Mouse (Mus musculus) limb, embryonic 11.5 days (tissue): Measurements from ENCODE around the gene Mex3d. TPM values are rescaled to one million over a fixed set of nuclear protein-coding genes. Genes with fewer than 3 reads are reported as not detected.

Source experiments
- ATAC-seq: fragments of 200-750 bp; cut with Nextera tagmentation; 2 replicates; pipeline ENCODE4 v1.8.0; 2017; ENCODE audit warnings: low read depth; ENCODE audit not compliant: insufficient number of reproducible peaks, low FRiP score, low TSS enrichment
- DNase-seq: peaks from one replicate; pipeline ENCODE4 v3.0.0-alpha.2; 2015; ENCODE audit warnings: low spot score
- H3K27ac ChIP-seq: fragments of 300-500 bp; sonication (generic); replicated peaks from 2 replicates; pipeline ENCODE4 v1.5.1; 2014; ENCODE audit warnings: low read depth, mild to moderate bottlenecking, low read length
- H3K27me3 ChIP-seq: fragments of 300-500 bp; sonication (generic); 2 replicates; pipeline ENCODE4 v1.6.1; 2014; ENCODE audit warnings: mild to moderate bottlenecking, low read length, mixed read lengths; ENCODE audit not compliant: control insufficient read depth, insufficient read depth
- H3K36me3 ChIP-seq: fragments of 300-500 bp; sonication (generic); 2 replicates; pipeline ENCODE4 v1.6.1; 2014; ENCODE audit warnings: mild to moderate bottlenecking, low read length, moderate library complexity, mixed read lengths; ENCODE audit not compliant: control insufficient read depth, insufficient read depth
- H3K4me1 ChIP-seq: fragments of 300-500 bp; sonication (generic); 2 replicates; pipeline ENCODE4 v1.6.1; 2014; ENCODE audit warnings: low read length, mixed read lengths; ENCODE audit not compliant: control insufficient read depth, insufficient read depth
- H3K4me2 ChIP-seq: fragments of 300-500 bp; sonication (generic); 2 replicates; pipeline ENCODE4 v1.6.1; 2014; ENCODE audit warnings: low read depth, mild to moderate bottlenecking, moderate library complexity; ENCODE audit not compliant: severe bottlenecking
- H3K4me3 ChIP-seq: fragments of 300-500 bp; sonication (generic); 2 replicates; pipeline ENCODE4 v1.5.1; 2014; ENCODE audit warnings: low read depth, low read length
- H3K9ac ChIP-seq: fragments of 300-500 bp; sonication (generic); 2 replicates; pipeline ENCODE4 v1.6.1; 2014; ENCODE audit warnings: mild to moderate bottlenecking, low read length
- H3K9me3 ChIP-seq: fragments of 300-500 bp; sonication (generic); 2 replicates; pipeline ENCODE4 v1.6.1; 2016; ENCODE audit warnings: low read length; ENCODE audit not compliant: control insufficient read depth
- WGBS: fragments of 180-500 bp; shearing (Covaris S2); extraction: QIAGEN DNeasy Blood & Tissue Kit; methylation state at CpG from one replicate; pipeline ENCODE4 v1.1.7; 2014; 5-methylcytosine and 5-hydroxymethylcytosine counted together
- microRNA-seq: library from miRNA; unstranded; fragments of <30 nt; microRNA quantifications from one replicate; pipeline ENCODE4, GENCODE M21; 2016
- polyA plus RNA-seq: library from polyadenylated mRNA; unstranded; fragments of >200 nt; fragmentation: Nextera tagmentation; extraction: Ambion mirVana; gene quantifications from 2 replicates; pipeline ENCODE4 v1.2.1, GENCODE M21; 2014

Gene Mex3d
- polyA plus RNA-seq, 1 experiment from 2014 or later: 9.8 TPM

DNA sequence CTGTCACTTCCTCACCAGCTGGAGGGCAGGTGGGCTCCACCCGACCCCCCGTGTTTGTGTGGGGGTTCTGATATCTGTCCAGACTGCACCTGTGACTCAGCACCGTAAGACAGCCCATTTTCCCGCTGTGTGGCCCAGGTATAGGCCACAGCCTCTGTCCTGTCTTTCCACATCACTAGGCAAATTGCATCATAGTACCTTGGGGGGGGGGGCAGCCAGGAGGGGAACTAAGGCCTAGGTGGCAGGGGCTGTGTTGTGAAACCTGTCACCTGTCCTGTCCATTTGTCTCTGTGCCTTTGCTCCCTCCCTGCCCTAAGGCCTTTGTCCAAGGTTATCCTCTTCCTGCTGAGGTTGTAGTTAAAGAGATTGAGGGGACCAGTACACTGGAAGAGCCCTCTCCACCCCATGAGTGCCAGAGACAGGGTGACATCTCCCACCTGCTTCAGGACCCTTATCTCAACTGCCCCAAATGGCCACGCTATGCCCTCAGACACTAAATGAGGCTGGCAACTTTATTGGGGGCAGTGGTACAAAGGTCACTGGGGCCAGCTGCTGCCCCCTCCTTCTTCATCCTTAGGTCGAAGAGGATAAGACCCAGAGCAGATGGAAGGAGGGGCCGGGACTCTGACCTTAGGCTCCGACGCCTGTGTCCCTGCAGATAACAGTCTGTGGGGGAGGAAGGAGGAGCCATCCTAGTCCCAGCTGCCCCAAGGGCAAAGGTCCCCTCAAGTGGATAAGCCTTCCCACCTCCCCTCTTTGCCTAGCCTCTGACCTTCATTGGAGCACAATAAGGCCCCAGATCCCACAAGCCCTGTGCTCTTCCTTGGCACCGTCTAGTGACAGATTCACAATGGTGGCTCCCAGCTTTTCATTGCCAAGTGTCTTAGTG lies 55.6 kb downstream of the Mex3d start:
- peaks cover 3% of the 10 kb centered on the region; the same call in 1 of the 2 replicates for H3K27me3 ChIP-seq

DNA sequence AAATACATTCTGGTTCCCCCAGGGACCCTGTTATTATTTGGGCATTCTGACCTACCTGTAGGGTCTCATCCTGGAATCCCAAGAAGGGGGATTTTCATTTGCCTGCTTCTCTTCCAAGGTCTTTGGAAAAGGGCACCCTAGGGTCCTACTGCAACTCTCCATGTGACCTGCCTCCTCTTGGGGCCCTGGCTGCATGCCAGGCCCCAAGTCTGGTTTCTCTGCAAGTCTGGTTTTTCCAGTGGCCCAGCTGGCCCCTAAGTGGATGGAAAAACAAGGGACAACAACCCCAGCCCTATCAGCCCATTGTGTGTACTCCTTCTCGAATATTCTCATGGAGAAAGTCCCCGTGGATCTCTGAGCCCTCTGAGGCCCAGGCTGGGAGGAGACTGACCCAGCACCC lies 56.6 kb downstream of the Mex3d start:
- H3K27ac ChIP-seq: no peak overlapping the region
- H3K36me3 ChIP-seq: no peaks in the 10 kb centered on the region
- H3K9me3 ChIP-seq: no peaks in the 10 kb centered on the region
- 0 out of 2 replicates have a peak overlapping the region, but pooled peaks have one; percentile 50 for H3K9ac ChIP-seq
- ATAC-seq (no peak), DNase-seq (no peak)
- no peak overlapping the region; the same call in 1 of the 2 replicates for H3K4me2 ChIP-seq
- peaks cover 3% of the 10 kb centered on the region; the same call in 1 of the 2 replicates for H3K27me3 ChIP-seq
- peaks cover 13% of the 10 kb centered on the region for H3K4me1 ChIP-seq
- 77% methylated on average over 2 of the region's 2 CpGs for WGBS
- H3K4me3 ChIP-seq: no peak overlapping the region; the same call in 1 of the 2 replicates

More for the DNA sequence above, 55.6 kb downstream of the Mex3d start:
- DNase-seq: no peak
- ATAC-seq: no peak
- WGBS: 53% methylated on average over 10 of the region's 10 CpGs
- Histone ChIP-seq H3K9ac (no peak overlapping the region), H3K4me1 (peaks cover 13% of the 10 kb centered on the region), H3K4me2 (no peak overlapping the region; the same call in 1 of the 2 replicates), H3K36me3 (no peaks in the 10 kb centered on the region), H3K9me3 (no peaks in the 10 kb centered on the region), H3K4me3 (no peak overlapping the region), H3K27ac (no peak overlapping the region)

Small RNA genes lying within 50 kb of the gene (microRNA-seq; reads per million reads assigned to microRNA genes)
- not detected for gene Gm22721

Other genes starting within 250 kb of the Mex3d start
- 416 and 426 TPM in 2 replicates for gene Atp5d, start 249.0 kb downstream of the Mex3d start, polyA plus RNA-seq
- 4.7 and 6.5 TPM in 2 replicates for gene Cbarp, start 246.8 kb downstream of the Mex3d start, polyA plus RNA-seq
- gene Midn, start 239.4 kb downstream of the Mex3d start, polyA plus RNA-seq: 59.3 and 60.9 TPM in 2 replicates
- gene Cirbp, start 221.7 kb downstream of the Mex3d start, polyA plus RNA-seq: 67.9 and 68.1 TPM in 2 replicates
- gene 1600002K03Rik, start 214.7 kb downstream of the Mex3d start, polyA plus RNA-seq: 5.9 and 7.2 TPM in 2 replicates
- 51.3 and 54.8 TPM in 2 replicates for gene Efna2, start 208.2 kb downstream of the Mex3d start, polyA plus RNA-seq
- 84.6 and 87.1 TPM in 2 replicates for gene Mum1, start 161.2 kb downstream of the Mex3d start, polyA plus RNA-seq
- gene Ndufs7, start 138.5 kb downstream of the Mex3d start, polyA plus RNA-seq: 266 and 281 TPM in 2 replicates
- gene Gamt, start 126.6 kb downstream of the Mex3d start, polyA plus RNA-seq: 18.9 and 20.1 TPM in 2 replicates
- 51.7 and 55.6 TPM in 2 replicates for gene Dazap1, start 126.2 kb downstream of the Mex3d start, polyA plus RNA-seq
- 1,071 TPM in 2 replicates for gene Rps15, start 95.2 kb downstream of the Mex3d start, polyA plus RNA-seq
- 4.5 and 5.0 TPM in 2 replicates for gene Apc2, start 91.7 kb downstream of the Mex3d start, polyA plus RNA-seq
- gene 2310011J03Rik, start 67.1 kb downstream of the Mex3d start, polyA plus RNA-seq: 38.1 and 45.0 TPM in 2 replicates
- 4.4 and 5.3 TPM in 2 replicates for gene Pcsk4, start 58.2 kb downstream of the Mex3d start, polyA plus RNA-seq
- 5.2 and 7.2 TPM in 2 replicates for gene Reep6, start 57.7 kb downstream of the Mex3d start, polyA plus RNA-seq
- gene Adamtsl5, start 39.2 kb downstream of the Mex3d start, polyA plus RNA-seq: 0.28 and 0.41 TPM in 2 replicates
- gene Plk5, start 31.2 kb downstream of the Mex3d start, polyA plus RNA-seq: 0.49 and 0.61 TPM in 2 replicates
- gene Mbd3, start 11.9 kb upstream of the Mex3d start, polyA plus RNA-seq: 302 and 337 TPM in 2 replicates
- 527 and 533 TPM in 2 replicates for gene Uqcr11, start 19.2 kb upstream of the Mex3d start, polyA plus RNA-seq
- gene Tcf3, start 46.0 kb upstream of the Mex3d start, polyA plus RNA-seq: 232 and 248 TPM in 2 replicates
- not detected in 2 replicates for gene Onecut3, start 107.2 kb upstream of the Mex3d start, polyA plus RNA-seq
- gene Atp8b3, start 151.5 kb upstream of the Mex3d start, polyA plus RNA-seq: 0.37 and 0.48 TPM in 2 replicates
- gene Rexo1, start 173.9 kb upstream of the Mex3d start, polyA plus RNA-seq: 27.2 and 32.6 TPM in 2 replicates
- 5.7 and 6.6 TPM in 2 replicates for gene Klf16, start 189.7 kb upstream of the Mex3d start, polyA plus RNA-seq
- 114 and 121 TPM in 2 replicates for gene Abhd17a, start 202.7 kb upstream of the Mex3d start, polyA plus RNA-seq
- gene Scamp4, start 215.2 kb upstream of the Mex3d start, polyA plus RNA-seq: 68.8 and 73.0 TPM in 2 replicates
- 9.7 and 9.8 TPM in 2 replicates for gene Adat3, start 215.2 kb upstream of the Mex3d start, polyA plus RNA-seq
- 2.1 and 2.6 TPM in 2 replicates for gene Gm49322, start 218.4 kb upstream of the Mex3d start, polyA plus RNA-seq
- gene Csnk1g2, start 235.2 kb upstream of the Mex3d start, polyA plus RNA-seq: 126 and 152 TPM in 2 replicates